Mouse (Mus musculus): Measurements from ENCODE around the gene Ppp1r1c.
"Not testable (repeated sequence)": the region's sequence is repeated elsewhere in the genome, so short reads cannot be mapped to it uniquely, and the experiment has no call there.

Ppp1r1c gene

DNA sequence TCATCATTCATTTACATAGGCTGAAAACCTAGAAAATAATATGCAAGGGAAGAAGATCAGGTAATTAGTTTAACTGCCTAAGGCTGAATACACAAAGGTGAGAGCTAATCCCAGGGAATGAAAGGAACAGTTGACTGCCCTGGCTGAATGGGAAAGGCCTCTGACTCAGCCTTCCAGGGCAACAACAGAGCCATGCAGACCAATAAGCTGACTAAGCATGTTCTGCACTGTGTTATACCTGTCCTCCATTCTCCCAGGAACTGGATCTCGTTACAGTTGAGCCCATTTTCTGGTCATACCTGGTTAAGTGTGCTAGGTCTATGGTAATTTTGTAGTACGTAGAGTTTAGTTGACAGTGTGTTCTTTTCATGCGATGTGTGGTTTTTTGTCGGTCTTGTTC is 36.6 kb downstream of the Ppp1r1c start:
- no peak for DNase-seq (ENCODE audit: low read depth)

DNA sequence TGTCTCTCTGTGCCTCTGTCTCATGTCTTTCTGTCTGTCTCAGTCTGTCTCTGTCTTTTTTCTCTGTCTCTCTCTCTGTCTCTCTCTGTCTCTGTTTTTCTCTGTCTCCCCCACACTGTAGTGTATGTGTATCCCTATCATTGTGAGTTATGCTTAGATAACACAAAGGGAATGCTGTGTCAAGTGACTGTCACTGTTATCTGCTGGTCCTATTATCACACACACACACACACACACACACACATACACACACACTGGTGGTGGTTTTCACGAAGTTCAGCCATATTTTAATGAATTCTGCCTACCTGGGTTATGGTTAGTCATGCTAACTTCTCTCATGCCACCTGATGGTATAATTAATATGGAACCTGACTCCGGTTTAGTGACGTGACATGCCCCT is 44.1 kb downstream of the Ppp1r1c start:
- DNase-seq (ENCODE audit: low read depth): no peak

DNA sequence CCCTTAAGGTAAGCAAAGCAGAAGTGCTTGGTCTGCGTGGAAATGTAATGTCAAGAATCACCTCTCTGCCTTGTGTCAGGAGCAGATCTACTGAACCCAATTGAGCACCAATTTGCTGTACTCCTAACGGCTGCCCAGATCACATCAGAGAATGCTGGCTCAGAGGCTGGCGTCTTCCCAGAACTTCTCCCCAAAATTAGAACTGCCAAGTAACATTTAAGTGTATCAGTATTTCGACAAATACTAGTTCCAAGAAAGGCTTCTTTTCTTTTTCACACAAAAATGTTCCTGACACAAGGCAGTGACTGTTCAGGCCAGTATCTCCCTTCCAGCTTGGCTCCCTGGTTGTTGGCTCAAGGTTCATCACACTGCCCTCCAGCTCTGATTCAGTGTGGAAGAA is 52.4 kb downstream of the Ppp1r1c start:
- DNase-seq (ENCODE audit: low read depth): no peak

DNA sequence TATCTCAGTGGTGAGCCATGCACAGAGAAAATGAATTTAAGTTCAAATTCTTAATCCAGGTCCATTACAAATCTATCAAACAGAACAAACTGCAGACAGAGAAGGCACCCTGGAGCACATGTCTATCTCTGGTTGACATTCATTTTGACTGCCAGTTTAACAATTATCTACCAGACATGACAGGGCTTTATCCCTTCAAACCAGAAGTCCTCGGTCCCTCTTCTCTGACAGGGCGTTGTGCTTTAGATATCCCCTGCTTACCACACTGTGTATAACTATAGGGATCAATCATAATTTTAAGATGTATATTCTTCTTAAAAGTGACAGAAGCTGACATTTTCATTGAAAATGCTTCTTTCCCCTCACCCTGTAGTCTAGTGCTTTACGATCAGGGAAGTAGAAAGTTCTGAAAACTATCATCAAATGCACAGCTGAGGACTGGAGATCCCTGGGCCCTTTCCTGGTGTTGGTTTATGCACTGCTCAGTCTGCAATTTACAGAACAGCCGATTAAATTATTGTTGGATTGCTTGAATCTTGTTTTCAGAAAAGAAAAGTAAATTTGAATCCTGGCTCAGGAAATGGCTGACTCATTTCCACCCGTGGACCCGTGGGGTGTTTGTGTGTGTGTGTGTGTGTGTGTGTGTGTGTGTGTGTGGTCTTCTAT is 55.3 kb downstream of the Ppp1r1c start:
- no peak for DNase-seq (ENCODE audit: low read depth)

DNA sequence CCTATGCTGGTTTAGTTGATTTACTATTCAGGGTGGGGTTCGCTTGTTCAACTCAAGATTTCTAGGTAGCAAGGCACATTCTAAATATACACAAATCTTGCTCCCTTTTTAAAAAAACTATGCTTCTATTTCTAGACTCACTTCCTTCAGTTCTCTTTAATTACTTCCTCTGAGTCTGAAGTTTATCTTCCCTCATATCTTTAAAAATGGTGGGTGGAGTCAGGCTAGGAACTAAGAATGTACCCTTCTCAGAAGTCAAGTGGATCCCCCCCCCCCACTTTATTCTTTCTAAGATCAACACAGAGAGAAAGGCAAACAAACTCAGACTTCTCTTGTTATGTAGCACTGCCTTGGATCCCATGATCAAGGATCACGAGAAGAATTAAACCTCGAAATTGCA is 57.5 kb downstream of the Ppp1r1c start:
- no peak for DNase-seq (ENCODE audit: low read depth)

DNA sequence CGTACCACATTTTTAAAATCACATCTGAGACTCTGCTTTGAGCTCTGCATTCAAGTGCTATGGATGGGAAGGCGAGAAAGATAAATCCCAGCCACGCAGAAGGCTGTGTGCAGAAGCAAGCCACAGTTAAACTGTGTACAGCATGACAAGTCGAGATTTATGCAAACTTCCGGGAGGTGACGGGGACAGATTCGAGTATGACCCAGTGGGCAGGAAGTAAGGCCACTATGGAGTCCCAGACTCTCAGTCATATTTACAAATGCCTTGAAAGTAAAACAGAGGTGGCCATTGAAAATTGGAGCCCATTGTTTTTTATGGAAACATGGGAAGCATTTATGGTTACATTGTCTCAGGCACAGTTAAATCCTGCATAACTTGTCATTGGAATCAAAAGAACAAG is 58.1 kb downstream of the Ppp1r1c start:
- DNase-seq (ENCODE audit: low read depth): peak; percentile 6

DNA sequence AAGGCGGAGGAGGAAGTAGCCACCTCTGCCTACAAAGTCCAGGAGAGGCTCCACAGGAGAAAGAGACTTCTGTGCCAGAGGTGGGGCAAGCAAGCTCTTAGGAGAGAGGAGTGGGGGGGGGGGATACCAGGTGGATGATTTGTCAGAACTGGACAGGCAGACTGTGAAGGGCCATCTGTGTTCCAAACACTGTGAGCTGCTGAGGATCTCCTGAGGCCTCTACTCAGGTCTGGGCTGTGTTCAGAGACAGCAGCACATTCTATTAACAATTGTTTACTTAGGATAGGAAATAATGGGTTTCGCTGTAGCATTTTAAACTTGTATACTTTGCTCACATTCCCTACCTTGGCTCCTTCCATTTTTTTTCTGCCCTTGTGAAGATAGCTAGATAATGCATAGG is 61.0 kb downstream of the Ppp1r1c start:
- no peak for DNase-seq (ENCODE audit: low read depth)

DNA sequence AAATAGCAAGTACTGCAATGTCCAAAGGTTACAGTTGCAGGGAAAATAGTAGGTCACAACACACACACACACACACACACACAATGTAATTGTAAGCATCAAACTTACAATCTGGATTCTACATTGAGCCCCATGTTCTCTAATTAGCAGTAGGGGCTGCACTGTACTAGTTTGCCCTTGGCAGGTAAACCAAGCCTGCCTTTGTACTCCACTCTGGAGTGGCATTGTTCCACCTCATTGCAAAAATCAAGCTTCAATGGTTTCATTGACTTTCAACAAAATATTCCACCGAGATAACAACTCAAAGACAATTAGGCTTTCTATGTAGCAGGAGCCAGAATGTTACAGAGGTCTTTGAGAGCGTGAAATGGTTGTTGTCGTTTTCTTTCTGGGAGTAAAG is 62.7 kb downstream of the Ppp1r1c start:
- DNase-seq (ENCODE audit: low read depth): no peak

DNA sequence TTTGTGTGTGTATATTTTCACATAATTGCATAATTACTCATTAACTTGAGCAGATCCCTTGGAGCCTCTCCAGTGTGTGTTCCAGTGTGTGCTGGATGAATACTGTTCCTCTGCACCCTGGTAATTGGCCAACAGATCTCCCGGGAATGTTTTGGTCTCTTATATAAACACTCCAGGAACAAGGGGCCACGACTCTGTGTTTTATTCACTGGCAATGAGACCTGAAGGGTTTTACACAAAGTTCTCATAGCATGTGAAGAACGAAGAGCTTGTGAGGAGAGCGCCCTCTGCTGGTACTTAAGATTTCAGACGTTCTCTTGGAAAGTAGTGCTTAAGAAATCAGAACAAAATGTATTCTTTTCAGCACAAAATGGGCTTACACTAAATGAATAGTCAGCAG is 66.8 kb downstream of the Ppp1r1c start:
- DNase-seq (ENCODE audit: low read depth): peak; percentile 72

DNA sequence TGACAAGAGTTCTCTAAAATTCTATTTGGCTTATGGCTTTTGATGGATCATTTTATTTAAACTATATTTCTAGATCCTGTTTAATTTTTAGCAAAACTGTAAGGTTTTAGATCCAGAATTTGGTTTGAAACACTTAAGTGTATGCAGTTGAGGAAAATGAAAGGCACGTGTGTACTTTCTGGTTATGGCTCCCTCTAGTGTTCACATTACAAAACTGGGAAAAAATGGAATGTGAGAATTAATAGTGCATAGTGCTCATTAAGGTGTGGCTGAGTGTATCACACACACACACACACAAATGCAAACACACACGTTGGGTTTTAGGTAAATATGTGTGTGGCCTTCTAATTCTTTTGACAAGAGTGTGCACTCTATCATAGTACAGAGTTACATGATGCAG is 70.2 kb downstream of the Ppp1r1c start:
- no peak for DNase-seq (ENCODE audit: low read depth)

DNA sequence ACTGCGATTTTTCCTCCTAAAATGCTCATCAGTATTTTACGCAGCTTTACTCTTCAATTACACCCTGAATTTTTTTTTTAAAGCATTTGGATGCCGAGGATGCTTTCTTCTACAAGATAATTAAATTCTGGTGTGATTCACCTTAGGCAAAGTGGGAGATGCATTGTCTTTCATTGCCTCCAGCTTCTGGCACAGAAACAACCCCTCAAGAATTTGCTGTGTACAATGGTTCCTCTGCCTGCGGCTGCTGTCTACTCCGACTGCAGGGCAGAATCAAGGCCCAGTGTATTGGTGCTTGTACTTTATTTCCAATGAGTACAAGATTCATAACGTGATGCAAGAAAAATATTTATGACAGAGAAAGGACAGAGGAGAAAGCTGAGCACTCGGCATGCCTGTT is 73.2 kb downstream of the Ppp1r1c start:
- no peak for DNase-seq (ENCODE audit: low read depth)

DNA sequence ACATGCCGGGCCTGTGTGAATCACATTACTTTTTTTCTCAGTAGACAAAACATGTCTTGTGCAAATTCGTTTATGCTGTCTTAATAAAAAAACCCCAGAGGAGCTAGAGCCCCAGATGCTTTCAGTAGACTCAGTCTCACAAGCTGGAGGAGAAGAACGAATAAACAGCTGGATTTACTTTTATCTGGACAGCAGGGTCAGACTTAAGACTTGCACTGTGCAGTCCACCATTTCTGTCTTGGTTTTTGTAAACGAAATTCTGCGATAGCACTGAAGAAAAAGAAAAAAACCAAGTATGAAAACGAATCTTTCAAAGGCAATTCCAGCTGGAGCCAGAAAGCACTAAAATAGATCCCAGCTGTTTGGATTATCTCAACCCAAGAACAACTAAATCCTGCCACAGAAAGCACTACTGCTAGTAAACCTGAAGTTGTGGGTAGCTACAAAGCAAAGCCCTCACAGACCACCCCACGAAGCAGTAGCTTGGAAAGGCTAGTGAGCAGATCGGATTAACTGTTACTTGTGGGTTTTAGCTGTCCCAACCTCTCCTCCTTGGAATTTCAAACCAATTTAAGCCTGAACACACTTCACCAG is 78.1 kb downstream of the Ppp1r1c start:
- no peak for DNase-seq (ENCODE audit: low read depth)

DNA sequence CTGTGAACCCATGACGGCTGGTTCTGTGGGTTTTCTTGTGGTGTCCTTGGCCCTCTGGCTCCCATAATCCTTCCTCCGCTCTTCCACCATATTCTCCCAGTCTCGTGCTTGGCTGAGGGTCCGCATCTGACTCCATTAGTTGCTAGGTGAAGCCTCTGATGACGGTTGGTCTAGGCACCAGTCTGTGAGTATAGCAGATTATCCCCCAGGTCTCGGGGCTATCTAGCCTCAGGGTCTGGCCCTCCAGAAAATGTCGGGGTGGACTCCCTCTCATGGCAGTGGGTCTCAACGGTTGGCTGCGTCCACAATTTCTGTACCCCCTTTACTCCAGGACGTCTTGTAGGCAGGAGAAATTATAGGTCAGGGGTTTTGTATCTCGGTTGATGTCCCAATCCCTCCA is 78.9 kb downstream of the Ppp1r1c start:
- DNase-seq (ENCODE audit: low read depth): no peak

DNA sequence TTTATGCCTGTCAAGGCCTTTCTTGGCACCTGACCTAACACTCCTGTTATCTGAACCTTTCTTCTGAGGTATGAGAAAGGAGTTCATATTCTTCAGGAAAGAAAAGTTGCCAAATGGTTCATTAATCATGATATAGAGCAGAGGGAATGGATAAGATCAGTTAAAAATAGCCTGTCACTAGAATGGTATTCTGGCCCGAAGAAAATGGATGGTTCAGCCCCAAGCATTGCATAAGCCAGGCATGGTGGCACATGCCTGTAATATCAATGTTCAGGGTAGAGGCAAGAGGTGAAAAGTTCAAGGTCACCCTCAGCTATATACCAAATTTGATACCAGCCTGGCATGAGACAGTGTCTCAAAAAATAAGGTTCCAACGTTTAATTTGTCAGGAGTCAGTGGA is 85.6 kb downstream of the Ppp1r1c start:
- no peak for DNase-seq (ENCODE audit: low read depth)

DNA sequence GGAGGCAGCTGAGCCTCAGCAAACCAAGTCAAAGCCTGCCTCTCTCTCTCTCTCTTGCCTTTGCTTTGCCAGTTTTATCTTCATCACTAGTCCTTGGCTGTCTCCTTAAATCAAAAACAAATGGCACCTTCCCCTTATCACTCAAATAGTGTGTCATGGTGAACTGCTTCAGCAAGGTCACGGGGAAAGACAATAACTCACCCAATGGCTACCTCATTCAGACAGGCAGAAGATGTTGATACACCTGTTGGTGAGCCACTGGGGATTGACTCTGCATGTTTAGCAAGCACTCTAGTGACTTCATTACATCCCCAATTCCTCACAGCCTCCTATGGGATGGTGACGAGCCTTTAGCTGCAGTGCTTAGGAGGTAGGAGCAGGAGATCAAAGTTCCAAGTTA is 89.9 kb downstream of the Ppp1r1c start:
- DNase-seq (ENCODE audit: low read depth): no peak

DNA sequence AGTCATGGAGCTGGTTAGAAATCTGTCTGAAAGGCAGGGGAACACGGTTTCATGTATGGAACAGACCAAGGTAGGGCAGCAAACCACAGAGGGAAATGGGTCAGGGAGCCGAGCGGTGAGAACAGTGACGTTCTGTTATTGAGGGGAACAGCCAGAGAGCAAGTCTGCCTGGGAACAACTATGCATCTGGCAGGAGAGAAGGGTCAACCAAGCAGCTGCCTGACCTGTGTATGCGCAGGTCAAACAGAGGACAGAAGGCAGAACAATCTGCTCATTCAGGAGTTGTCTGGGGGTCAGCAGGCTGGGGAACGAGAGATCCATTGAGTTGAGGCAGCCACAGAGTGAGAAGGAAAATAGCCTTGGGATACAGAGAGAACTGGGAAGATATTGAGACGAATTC is 91.0 kb downstream of the Ppp1r1c start:
- no peak for DNase-seq (ENCODE audit: low read depth)

DNA sequence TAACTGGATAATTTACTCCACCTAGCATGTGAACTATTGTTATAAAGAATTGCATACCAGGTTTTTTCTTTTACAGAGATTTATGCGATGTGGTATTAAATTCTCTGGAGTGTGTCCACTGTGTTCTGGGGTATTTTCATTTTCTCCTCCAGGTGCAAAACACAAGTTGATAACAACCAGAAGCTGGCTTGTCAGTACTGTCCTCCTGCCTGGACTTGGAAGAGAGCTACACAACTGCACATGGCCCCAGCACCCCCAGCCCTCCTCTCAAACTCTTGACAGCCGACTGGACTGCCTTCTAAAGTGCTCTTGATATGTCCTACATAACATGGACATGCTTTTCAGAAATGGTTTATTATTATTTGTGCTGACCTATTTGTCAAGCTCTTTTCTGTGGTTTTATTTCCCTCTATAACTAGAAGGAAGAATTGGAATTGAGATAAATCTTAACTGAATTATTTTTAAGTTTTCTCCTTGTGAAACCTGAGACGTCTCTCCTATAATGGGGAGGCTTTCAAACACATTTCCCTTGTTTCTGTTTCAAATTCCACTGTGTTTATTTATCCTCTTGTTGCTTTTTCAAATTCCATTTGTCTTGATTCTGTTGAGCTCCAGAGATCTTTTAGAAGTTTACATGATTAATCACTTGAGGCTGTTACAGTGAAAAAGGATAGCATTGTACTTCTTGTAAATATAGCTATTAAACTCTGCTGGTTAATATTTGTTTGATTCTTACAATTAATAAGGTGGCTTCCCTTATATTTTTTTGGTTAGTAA is 108.3 kb downstream of the Ppp1r1c start:
- no peak for DNase-seq (ENCODE audit: low read depth)

DNA sequence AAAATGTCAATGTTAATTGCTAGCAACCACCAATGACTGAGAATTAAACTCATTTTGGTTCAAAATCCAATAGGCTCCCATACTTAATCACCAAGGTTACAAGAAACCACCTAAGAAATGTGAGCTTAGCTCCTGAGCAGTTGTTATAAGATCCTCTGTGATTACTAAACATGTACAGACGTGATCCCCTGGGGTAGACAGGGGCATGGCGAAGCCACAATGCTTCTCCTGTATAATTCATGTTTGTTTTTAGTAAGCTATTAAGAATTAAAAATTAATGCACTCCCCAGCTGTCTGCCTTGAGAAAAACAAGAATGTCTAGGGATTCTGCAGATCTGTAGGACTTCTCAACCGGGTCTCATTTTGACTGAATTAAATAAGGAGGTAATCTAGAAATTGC is 112.0 kb downstream of the Ppp1r1c start:
- no peak for DNase-seq (ENCODE audit: low read depth)

DNA sequence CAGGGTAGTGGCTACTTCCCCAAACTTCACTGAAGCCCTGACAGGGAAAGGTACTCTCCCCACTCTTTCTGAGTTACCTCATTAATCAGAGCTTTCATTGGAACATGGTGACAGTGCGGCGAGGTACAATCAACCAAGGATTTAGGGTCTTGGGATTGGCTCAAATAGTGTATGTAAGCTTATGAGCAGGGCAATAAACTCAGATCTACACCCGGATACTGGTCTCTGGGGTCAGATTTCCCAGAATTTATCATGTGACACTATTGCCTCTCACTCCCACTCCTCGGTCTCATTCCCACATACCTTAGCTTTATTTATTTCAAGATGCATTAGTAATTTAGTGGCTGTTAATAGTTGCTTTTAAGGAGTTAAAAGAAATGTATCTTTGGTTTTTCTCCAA is 118.3 kb downstream of the Ppp1r1c start:
- no peak for DNase-seq (ENCODE audit: low read depth)

DNA sequence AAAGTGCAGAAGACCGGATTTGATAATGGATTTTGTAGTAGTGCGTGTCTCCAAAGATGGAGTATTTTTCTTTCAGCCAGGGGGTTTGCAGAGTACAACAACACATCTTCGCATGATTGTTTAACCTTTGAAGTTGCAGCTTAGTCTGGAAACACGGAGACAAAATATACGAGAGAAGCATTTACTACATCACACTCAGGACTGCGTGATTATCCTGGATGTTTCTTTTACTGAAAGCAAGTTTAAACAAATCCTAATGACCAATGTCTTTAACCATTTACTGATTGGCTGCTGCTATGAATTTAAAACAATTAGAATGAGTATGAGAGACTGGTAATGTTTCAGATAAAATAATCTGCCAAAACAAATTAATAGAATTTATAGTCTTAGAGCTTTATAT is 131.5 kb downstream of the Ppp1r1c start:
- DNase-seq (ENCODE audit: low read depth): no peak

DNA sequence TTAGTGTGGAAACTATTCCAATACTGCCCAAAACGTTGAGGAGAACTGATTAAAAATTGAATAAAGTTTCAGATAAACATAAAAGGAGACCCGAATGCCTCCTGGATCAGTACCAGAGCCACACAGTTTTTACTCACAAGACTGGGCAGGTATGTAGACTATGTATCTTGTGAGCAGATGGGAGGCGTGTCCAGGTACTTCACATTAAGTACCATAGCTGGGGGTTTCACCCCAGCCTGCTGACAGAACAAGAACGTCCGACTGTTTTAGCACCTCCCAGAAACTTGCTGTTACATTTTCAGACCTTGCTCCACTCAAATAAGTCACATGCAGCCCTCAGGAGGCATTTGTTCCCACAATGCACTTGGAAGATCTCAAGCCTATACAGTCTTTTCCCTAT is 131.9 kb downstream of the Ppp1r1c start:
- DNase-seq (ENCODE audit: low read depth): no peak

DNA sequence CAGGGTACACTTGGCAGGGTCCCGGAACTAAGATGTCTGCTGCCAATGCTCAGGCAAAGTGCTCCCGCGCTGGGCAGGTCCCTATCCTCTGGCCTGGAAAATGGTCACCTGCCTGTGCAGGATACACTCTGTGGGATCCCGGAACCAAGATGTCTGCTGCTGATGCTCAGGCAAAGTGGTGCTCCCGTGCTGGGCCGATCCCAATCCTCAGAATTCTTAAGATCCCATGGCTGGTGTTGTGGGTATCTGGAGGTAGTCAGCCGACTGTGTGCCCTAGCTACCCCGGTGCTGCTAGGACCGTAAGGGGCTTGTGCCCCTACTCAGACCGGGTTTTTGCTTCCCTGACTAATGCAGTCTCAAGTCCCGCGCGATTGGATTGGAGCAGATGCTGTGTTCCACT is 139.8 kb downstream of the Ppp1r1c start:
- DNase-seq (ENCODE audit: low read depth): not testable (repeated sequence)

DNA sequence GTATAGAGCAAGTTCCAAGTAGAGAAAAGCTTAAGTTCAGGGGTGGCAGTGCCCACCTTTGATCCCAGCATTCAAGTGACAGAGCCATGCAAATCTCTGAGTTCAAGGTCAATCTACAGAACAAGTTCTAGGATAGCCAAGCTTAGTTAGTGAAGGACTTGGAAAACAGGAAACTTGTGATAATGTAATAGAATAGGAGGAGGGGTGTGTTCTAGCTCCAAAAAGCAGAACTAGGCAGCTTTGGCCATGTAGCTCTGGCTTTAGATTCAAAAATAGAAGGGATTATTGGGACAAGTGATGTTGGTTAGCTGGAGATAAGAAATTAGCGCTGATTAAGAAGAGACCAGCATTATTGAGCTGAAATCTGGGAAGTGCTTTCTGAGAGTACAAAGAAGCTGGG is 149.3 kb downstream of the Ppp1r1c start:
- DNase-seq (ENCODE audit: low read depth): no peak

Measured in naive thymus-derived CD4-positive, alpha-beta T cell, adult 2 months (primary cell).